28 mouse cellular contexts compared by ENCODE assay signal in the genomic region with DNA sequence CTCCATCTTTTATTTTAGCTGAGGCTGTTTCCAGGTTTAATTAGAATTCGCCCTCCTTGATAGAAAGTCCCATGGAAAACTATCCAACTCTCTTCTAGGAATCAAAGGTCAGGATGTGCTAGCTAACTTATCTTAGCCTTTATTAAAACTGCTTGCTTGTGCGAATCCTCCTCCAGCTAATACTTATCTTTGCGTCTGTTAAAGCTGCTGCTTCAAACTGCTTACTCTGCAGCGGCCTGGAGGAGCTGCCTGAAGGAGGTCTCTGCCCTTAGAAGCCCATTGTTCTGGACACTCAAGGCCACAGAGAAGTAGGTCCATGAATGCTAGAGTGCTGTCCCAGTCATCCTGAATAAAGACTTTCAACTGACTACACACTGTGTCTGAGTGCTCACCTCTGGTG.
"Had no signal": no experiment of that assay in that cellular context is flagged by ENCODE, and none has a peak within 500 bp of the region (broad histone marks: within the 10 kb centered on the region; RNA-seq: fewer than 3 reads in every experiment).

No protein-coding gene starts in this region.

- DNase-seq: heart, postnatal 10 days; heart, postnatal 14 days; heart, postnatal 36 days; heart, postnatal 4 days; kidney, adult 11 months; kidney, adult 18-20 months; kidney, adult 2 months; kidney, adult 8-10 months; kidney, postnatal 10 days; kidney, postnatal 14 days; kidney, postnatal 25 days; kidney, postnatal 4 days; layer of hippocampus, adult 9-11 months; layer of hippocampus, postnatal 36 days had no signal

- H3K27me3 ChIP-seq: heart, embryonic 12.5 days; heart, embryonic 13.5 days; heart, embryonic 15.5 days; hindbrain, embryonic 12.5 days; hindbrain, embryonic 13.5 days; hindbrain, embryonic 15.5 days; intestine, embryonic 15.5 days; kidney, embryonic 15.5 days had no signal

- H3K4me3 ChIP-seq: heart, embryonic 10.5 days; heart, embryonic 12.5 days; heart, embryonic 13.5 days; heart, embryonic 15.5 days; hindbrain, embryonic 10.5 days; hindbrain, embryonic 12.5 days; hindbrain, embryonic 13.5 days; hindbrain, embryonic 15.5 days; intestine, embryonic 15.5 days; kidney, embryonic 15.5 days; layer of hippocampus, adult 2 months had no signal

- H3K4me1 ChIP-seq: hindbrain, embryonic 10.5 days; hindbrain, embryonic 12.5 days; hindbrain, embryonic 13.5 days; hindbrain, embryonic 15.5 days; intestine, embryonic 15.5 days; kidney, embryonic 15.5 days had no signal

- H3K27ac ChIP-seq: heart, embryonic 10.5 days; heart, embryonic 13.5 days; heart, embryonic 15.5 days; hindbrain, embryonic 10.5 days; hindbrain, embryonic 12.5 days; hindbrain, embryonic 13.5 days; hindbrain, embryonic 14.5 days; hindbrain, embryonic 15.5 days; hindbrain, postnatal 0 days; intestine, embryonic 15.5 days; kidney, embryonic 15.5 days; kidney, postnatal 0 days; layer of hippocampus, adult 2 months had no signal
